Mouse (Mus musculus): Measurements from ENCODE around the gene Abcb6. TPM values are rescaled to one million over a fixed set of nuclear protein-coding genes. Genes with fewer than 3 reads are reported as not detected.
A peak's percentile ranks its signal among the peaks of the same experiment; 100 is the strongest.

The Abcb6 gene
- total and polyA plus RNA-seq, 3 experiments: 25.2 to 29.1 (median 26.6) TPM

GRCm38 (mm10) chr1:75155837-75156236 is 24.4 kb downstream of the Abcb6 start:
- TF ChIP-seq POLR2A (IDR thresholded peaks at IDR 0.05; ENCODE audit: insufficient read depth, low read depth, low read length): no peak
- TF ChIP-seq EP300 (IDR thresholded peaks at IDR 0.05; ENCODE audit: insufficient read depth, low read depth, low read length): no peak
- no peak for TF ChIP-seq CTCF (IDR thresholded peaks at IDR 0.05)
- Histone ChIP-seq H3K4me3 (no peak overlapping the region), H3K79me2 (replicated peaks; ENCODE audit: control insufficient read depth, insufficient read depth, low read length) (no peaks in the 10 kb centered on the region), H3K27me3 (ENCODE audit: control insufficient read depth, insufficient read depth, low read length) (no peaks in the 10 kb centered on the region), H3K9ac (ENCODE audit: low read depth, low read length) (no peak overlapping the region), H3K4me1 (ENCODE audit: control insufficient read depth, insufficient read depth, low read length) (no peaks in the 10 kb centered on the region), H3K27ac (no peak overlapping the region), H3K36me3 (ENCODE audit: control insufficient read depth, insufficient read depth, low read length) (no peaks in the 10 kb centered on the region)
- DNase-seq: no peak
- 15% methylated on average over 3 of the region's 3 CpGs for WGBS
- intact Hi-C loops (cut with DNase I): no loop called here

DNA sequence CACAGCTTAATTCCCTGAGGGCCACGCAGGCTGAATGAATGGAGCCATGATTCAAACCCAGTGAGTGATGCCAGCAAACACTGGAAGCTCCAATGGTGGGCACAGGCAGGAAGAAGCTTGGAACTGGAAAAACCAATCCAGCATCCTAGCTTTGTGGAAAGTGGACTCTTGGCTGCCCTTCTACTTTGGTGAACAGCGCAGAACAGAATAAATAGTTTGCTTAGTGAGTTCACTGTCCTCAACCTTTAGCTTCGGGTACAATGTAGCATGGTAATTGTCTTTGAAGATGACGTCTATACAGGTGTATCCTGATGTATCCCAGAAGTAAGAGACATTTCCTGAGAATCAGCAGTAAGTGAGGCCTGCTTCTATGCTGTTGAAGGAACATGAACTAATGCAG is 31.5 kb downstream of the Abcb6 start:
- H3K9ac ChIP-seq (ENCODE audit: low read depth, low read length): no peak overlapping the region
- H3K36me3 ChIP-seq (ENCODE audit: control insufficient read depth, insufficient read depth, low read length): no peaks in the 10 kb centered on the region; the same call in 1 of the 2 replicates
- intact Hi-C loops (cut with DNase I): no loop called here
- H3K27ac ChIP-seq: no peak overlapping the region
- no peak for DNase-seq
- TF ChIP-seq CTCF (IDR thresholded peaks at IDR 0.05): no peak
- no peak for TF ChIP-seq EP300 (IDR thresholded peaks at IDR 0.05; ENCODE audit: insufficient read depth, low read depth, low read length)
- TF ChIP-seq POLR2A (IDR thresholded peaks at IDR 0.05; ENCODE audit: insufficient read depth, low read depth, low read length): no peak
- 83% methylated on average over 4 of the region's 4 CpGs for WGBS
- no peak overlapping the region for H3K4me3 ChIP-seq
- H3K4me1 ChIP-seq (ENCODE audit: control insufficient read depth, insufficient read depth, low read length): no peaks in the 10 kb centered on the region
- no peaks in the 10 kb centered on the region for H3K79me2 ChIP-seq (replicated peaks; ENCODE audit: control insufficient read depth, insufficient read depth, low read length)
- no peaks in the 10 kb centered on the region for H3K27me3 ChIP-seq (ENCODE audit: control insufficient read depth, insufficient read depth, low read length)

DNA sequence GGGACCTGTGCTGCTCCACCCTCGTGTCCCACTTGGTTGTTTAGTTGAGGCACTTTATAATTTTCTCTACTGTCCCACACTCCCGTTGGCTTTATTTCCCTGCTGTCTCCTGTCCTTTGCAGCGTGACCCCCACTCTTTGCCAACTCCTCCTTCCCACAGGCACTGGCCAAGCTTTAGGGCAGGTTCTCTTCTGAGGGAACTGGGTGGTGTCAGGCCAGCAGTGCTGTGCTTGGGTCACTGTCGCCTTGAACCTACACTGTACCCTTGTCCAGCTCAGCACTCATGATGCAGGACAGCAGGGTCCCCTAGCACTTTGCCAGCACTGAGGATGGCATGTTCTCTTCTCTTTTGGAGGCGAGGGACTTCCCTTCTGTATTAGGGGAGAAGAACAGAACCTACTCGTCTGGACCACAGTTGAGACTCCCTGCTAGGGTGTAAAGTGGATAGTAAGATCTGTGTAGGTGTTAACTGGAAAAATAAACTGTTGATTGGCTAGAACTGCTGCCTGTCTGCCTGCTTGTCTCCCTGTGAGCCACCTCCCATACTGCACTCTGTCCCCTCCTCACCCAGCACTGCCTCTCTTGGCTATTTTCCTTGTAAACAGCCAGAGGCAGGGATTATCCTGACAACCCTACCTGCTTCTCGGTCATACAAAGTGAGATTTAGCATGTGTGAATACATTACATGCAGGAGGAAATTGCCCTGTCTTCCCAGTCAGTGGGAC is 32.6 kb downstream of the Abcb6 start:
- no peak for DNase-seq
- TF ChIP-seq POLR2A (IDR thresholded peaks at IDR 0.05; ENCODE audit: insufficient read depth, low read depth, low read length): no peak
- TF ChIP-seq CTCF (IDR thresholded peaks at IDR 0.05): no peak
- TF ChIP-seq EP300 (IDR thresholded peaks at IDR 0.05; ENCODE audit: insufficient read depth, low read depth, low read length): no peak
- intact Hi-C loops (cut with DNase I): no loop called here
- Histone ChIP-seq H3K27me3 (ENCODE audit: control insufficient read depth, insufficient read depth, low read length) (no peaks in the 10 kb centered on the region), H3K4me1 (ENCODE audit: control insufficient read depth, insufficient read depth, low read length) (peaks cover 2% of the 10 kb centered on the region), H3K36me3 (ENCODE audit: control insufficient read depth, insufficient read depth, low read length) (no peaks in the 10 kb centered on the region; the same call in 1 of the 2 replicates), H3K79me2 (replicated peaks; ENCODE audit: control insufficient read depth, insufficient read depth, low read length) (no peaks in the 10 kb centered on the region), H3K27ac (no peak overlapping the region), H3K4me3 (no peak overlapping the region), H3K9ac (ENCODE audit: low read depth, low read length) (no peak overlapping the region)
- 75% methylated on average over 7 of the region's 7 CpGs for WGBS

- Histone ChIP-seq H3K79me2 (replicated peaks; ENCODE audit: control insufficient read depth, insufficient read depth, low read length) (no peaks in the 10 kb centered on the region), H3K9ac (ENCODE audit: low read depth, low read length) (no peak overlapping the region), H3K27ac (no peak overlapping the region), H3K4me3 (no peak overlapping the region), H3K27me3 (ENCODE audit: control insufficient read depth, insufficient read depth, low read length) (no peaks in the 10 kb centered on the region), H3K36me3 (ENCODE audit: control insufficient read depth, insufficient read depth, low read length) (no peaks in the 10 kb centered on the region; the same call in none of the 2 replicates), H3K4me1 (ENCODE audit: control insufficient read depth, insufficient read depth, low read length) (peaks cover 2% of the 10 kb centered on the region)
- intact Hi-C loops (cut with DNase I): no loop called here
- no peak for DNase-seq
- TF ChIP-seq POLR2A (IDR thresholded peaks at IDR 0.05; ENCODE audit: insufficient read depth, low read depth, low read length) (no peak), EP300 (IDR thresholded peaks at IDR 0.05; ENCODE audit: insufficient read depth, low read depth, low read length) (no peak), CTCF (IDR thresholded peaks at IDR 0.05) (no peak)
- WGBS: 94% methylated on average over 3 of the region's 3 CpGs
Observed at GRCm38 (mm10) chr1:75145589-75145988, 34.6 kb downstream of the Abcb6 start.

- no peaks in the 10 kb centered on the region for H3K79me2 ChIP-seq (replicated peaks; ENCODE audit: control insufficient read depth, insufficient read depth, low read length)
- H3K36me3 ChIP-seq (ENCODE audit: control insufficient read depth, insufficient read depth, low read length): peaks cover 2% of the 10 kb centered on the region; the same call in 1 of the 2 replicates
- TF ChIP-seq EP300 (IDR thresholded peaks at IDR 0.05; ENCODE audit: insufficient read depth, low read depth, low read length): peak; percentile 73; the same call in 1 of the 2 replicates
- peak; percentile 86 for TF ChIP-seq CTCF (IDR thresholded peaks at IDR 0.05)
- TF ChIP-seq POLR2A (IDR thresholded peaks at IDR 0.05; ENCODE audit: insufficient read depth, low read depth, low read length): peak; percentile 94
- H3K4me3 ChIP-seq: peak within 1 kb of the TSS; percentile 82
- peak; percentile 97 to 98 for DNase-seq
- intact Hi-C loops (cut with DNase I): loop anchor here (1.0 to 2.0 kb wide), 2 partner anchors 26 to 50 kb away; partner anchors contain the start of genes Ankzf1, Atg9a and Zfand2b
- H3K9ac ChIP-seq (ENCODE audit: low read depth, low read length): peak within 1 kb of the TSS; percentile 98
- peak within 1 kb of the TSS; percentile 97 for H3K27ac ChIP-seq
- WGBS: under 1% methylated on average over 91 of the region's 91 CpGs
- peaks cover 2% of the 10 kb centered on the region for H3K4me1 ChIP-seq (ENCODE audit: control insufficient read depth, insufficient read depth, low read length)
- no peaks in the 10 kb centered on the region for H3K27me3 ChIP-seq (ENCODE audit: control insufficient read depth, insufficient read depth, low read length)
Observed at GRCm38 (mm10) chr1:75142301-75143261, 37.6 kb downstream of the Abcb6 start, which contains the start of the genes Cnppd1 and Retreg2. TSS of gene Cnppd1 (minus strand) at chr1:75142711. TSS of gene Retreg2 (plus strand) at chr1:75142778.
